Mouse (Mus musculus): ENCODE measurements at regions not wholly inside any gene's neighbourhood (a gene's known extent, or its start where the extent isn't known, plus 50 kb on each side); places are given as distances from the start of the nearest gene placed in this dataset.

DNA sequence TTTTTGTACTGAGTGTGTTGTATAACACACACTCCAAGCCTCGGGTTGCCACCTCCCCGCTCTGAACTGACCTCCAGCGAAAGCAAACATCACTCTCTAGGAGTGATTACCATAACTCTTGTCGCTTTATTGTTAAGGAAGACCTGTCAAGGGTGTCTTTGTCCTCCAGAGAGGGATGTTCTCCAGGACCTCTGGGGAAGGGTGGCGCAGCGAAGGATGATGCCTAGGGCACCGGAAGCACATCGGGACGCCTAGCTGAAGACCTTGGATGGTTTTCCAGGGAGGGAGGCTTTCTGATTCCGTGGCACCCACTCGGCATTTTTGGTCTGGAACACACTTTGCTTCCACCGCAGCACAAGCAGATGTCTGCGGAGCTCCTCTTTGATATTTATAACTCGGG lies 59.0 kb upstream of the Zfp217 start:
- TF ChIP-seq POLR2A (IDR thresholded peaks at IDR 0.05; ENCODE audit: borderline replicate concordance, low read depth, low read length) (no peak), CTCF (IDR thresholded peaks at IDR 0.05; ENCODE audit: low read depth, low read length) (no peak)

Data from bone marrow macrophage, adult 2 months (primary cell).